In the genomic region with DNA sequence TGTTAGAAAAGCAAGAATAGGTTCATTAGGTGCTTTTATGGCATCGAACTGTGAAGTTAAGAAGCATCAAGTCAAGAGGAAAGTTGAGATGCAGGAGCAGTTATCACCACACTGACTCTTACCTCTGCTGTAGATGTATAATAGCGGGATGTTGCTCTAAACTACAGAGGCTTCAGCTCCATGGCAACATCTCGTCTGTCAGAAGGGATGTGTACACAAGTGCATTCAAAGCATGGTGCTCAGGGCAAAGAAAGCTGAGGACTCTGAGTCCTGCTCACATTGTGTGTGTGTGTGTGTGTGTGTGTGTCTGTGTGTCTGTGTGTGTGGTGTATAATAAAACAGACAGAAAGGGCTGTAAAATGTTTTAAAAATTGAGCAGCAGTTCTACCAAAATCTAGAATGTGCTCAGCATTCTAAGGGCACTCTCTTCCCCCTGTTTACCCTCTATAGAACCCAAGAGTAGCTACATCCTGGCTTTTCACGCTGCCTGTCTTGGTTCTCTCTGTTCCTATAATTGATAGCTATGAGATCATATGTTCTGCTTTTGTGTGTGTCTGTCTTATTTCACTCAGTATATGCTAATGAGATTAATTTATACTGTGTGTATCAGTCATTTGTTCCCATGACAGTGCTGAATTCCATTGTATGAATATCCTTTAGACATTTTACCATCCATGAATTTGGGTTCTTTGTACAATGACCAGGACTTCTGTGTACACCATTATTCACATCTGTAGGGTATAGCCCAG, we compare ENCODE assay signal across 20 mouse cellular contexts. TPM values are rescaled to one million over a fixed set of nuclear protein-coding genes. Genes with fewer than 3 reads are reported as not detected.
DNase-seq lines count a peak whose midpoint lies in the region; ATAC-seq and TF ChIP-seq lines count a peak whose summit lies in the region.
"Had no signal": no experiment of that assay in that cellular context is flagged by ENCODE, and none has a peak within 500 bp of the region (broad histone marks: within the 10 kb centered on the region; RNA-seq: fewer than 3 reads in every experiment).

No protein-coding gene starts in this region.

- no peak overlapping the region for H3K4me3 ChIP-seq in neural tube, embryonic 11.5 days (ENCODE audit: low read depth, low read length)
- H3K4me3 ChIP-seq in neural tube, embryonic 15.5 days (replicated peaks) = no peak overlapping the region
- H3K4me3 ChIP-seq in midbrain, embryonic 13.5 days (replicated peaks) = no peak overlapping the region
- no peak overlapping the region for H3K4me3 ChIP-seq in layer of hippocampus, adult 2 months
- no peak overlapping the region for H3K4me3 ChIP-seq in liver, embryonic 12.5 days
- H3K4me3 ChIP-seq: embryonic facial prominence, embryonic 12.5 days; limb, embryonic 12.5 days had no signal

- no peak overlapping the region for H3K4me2 ChIP-seq in neural tube, embryonic 11.5 days (ENCODE audit: low read depth)
- no peak overlapping the region for H3K4me2 ChIP-seq in neural tube, embryonic 15.5 days
- H3K4me2 ChIP-seq in midbrain, embryonic 13.5 days (replicated peaks) = no peak overlapping the region
- no peak overlapping the region for H3K4me2 ChIP-seq in liver, embryonic 12.5 days
- H3K4me2 ChIP-seq: embryonic facial prominence, embryonic 12.5 days; limb, embryonic 12.5 days had no signal

- 63% methylated on average over 4 of the region's 4 CpGs for WGBS in neural tube, embryonic 11.5 days
- 38% methylated on average over 4 of the region's 4 CpGs for WGBS in neural tube, embryonic 15.5 days
- 47% methylated on average over 4 of the region's 4 CpGs for WGBS in midbrain, embryonic 13.5 days
- 59% methylated on average over 4 of the region's 4 CpGs for WGBS in liver, embryonic 12.5 days (ENCODE audit: insufficient replicate concordance)

- H3K27me3 ChIP-seq in neural tube, embryonic 11.5 days (ENCODE audit: control insufficient read depth, insufficient read depth, low read length) = no peaks in the 10 kb centered on the region
- no peaks in the 10 kb centered on the region for H3K27me3 ChIP-seq in neural tube, embryonic 15.5 days (replicated peaks)
- no peaks in the 10 kb centered on the region for H3K27me3 ChIP-seq in midbrain, embryonic 13.5 days
- no peaks in the 10 kb centered on the region for H3K27me3 ChIP-seq in liver, embryonic 12.5 days (replicated peaks)
- H3K27me3 ChIP-seq: embryonic facial prominence, embryonic 12.5 days; limb, embryonic 12.5 days had no signal

- no peaks in the 10 kb centered on the region for H3K36me3 ChIP-seq in neural tube, embryonic 11.5 days (ENCODE audit: control insufficient read depth, insufficient read depth, low read length)
- no peaks in the 10 kb centered on the region for H3K36me3 ChIP-seq in neural tube, embryonic 15.5 days
- H3K36me3 ChIP-seq in midbrain, embryonic 13.5 days = no peaks in the 10 kb centered on the region
- no peaks in the 10 kb centered on the region for H3K36me3 ChIP-seq in liver, embryonic 12.5 days
- H3K36me3 ChIP-seq: embryonic facial prominence, embryonic 12.5 days; limb, embryonic 12.5 days had no signal

- peak; percentile 10; the same call in 1 of the 2 replicates for ATAC-seq in frontal cortex, adult (ENCODE audit: low TSS enrichment)
- ATAC-seq in neural tube, embryonic 11.5 days (ENCODE audit: insufficient read depth, low FRiP score, low TSS enrichment) = peak; percentile 58
- ATAC-seq in neural tube, embryonic 15.5 days (ENCODE audit: low FRiP score) = no peak
- ATAC-seq in midbrain, embryonic 13.5 days = peak; percentile 62
- no peak for ATAC-seq in liver, embryonic 12.5 days
- ATAC-seq: activated CD4-positive, CD25-positive, alpha-beta regulatory T cell, adult 4 months had no signal

- no peak for DNase-seq in frontal cortex, adult 2 months (ENCODE audit: extremely low spot score in 1 of 2, low spot score in 1 of 2)
- DNase-seq in neural tube, embryonic 11.5 days (ENCODE audit: low spot score) = no peak
- DNase-seq in layer of hippocampus, adult 2 months (ENCODE audit: low spot score in 2 of 2) = no peak
- DNase-seq: adrenal gland, postnatal 14 days; cerebellum, adult 2 months; heart, adult 18-20 months; kidney, adult 8-10 months; kidney, postnatal 25 days; layer of hippocampus, adult 9-11 months; right cerebral cortex, postnatal 25 days; thymus, postnatal 25 days had no signal

- no peak for TF ChIP-seq CTCF in layer of hippocampus, adult 2 months (conservative IDR thresholded peaks at IDR 0.05)

- H3K4me1 ChIP-seq in neural tube, embryonic 11.5 days (ENCODE audit: control insufficient read depth, insufficient read depth, low read length) = no peaks in the 10 kb centered on the region
- H3K4me1 ChIP-seq in neural tube, embryonic 15.5 days = peaks cover 4% of the 10 kb centered on the region; the same call in 1 of the 2 replicates
- H3K4me1 ChIP-seq in midbrain, embryonic 13.5 days (replicated peaks) = peaks cover 14% of the 10 kb centered on the region; the same call in 1 of the 2 replicates
- no peaks in the 10 kb centered on the region for H3K4me1 ChIP-seq in liver, embryonic 12.5 days
- H3K4me1 ChIP-seq: embryonic facial prominence, embryonic 12.5 days; limb, embryonic 12.5 days had no signal

- no peak overlapping the region for H3K27ac ChIP-seq in neural tube, embryonic 11.5 days (ENCODE audit: low read depth, low read length)
- no peak overlapping the region for H3K27ac ChIP-seq in neural tube, embryonic 15.5 days (replicated peaks)
- no peak overlapping the region for H3K27ac ChIP-seq in midbrain, embryonic 13.5 days
- H3K27ac ChIP-seq in layer of hippocampus, adult 2 months = no peak overlapping the region
- no peak overlapping the region for H3K27ac ChIP-seq in liver, embryonic 12.5 days
- H3K27ac ChIP-seq: embryonic facial prominence, embryonic 12.5 days; limb, embryonic 12.5 days; liver, embryonic 14.5 days; stomach, postnatal 0 days had no signal

- H3K9ac ChIP-seq in neural tube, embryonic 11.5 days (ENCODE audit: low read length) = no peak overlapping the region
- H3K9ac ChIP-seq in neural tube, embryonic 15.5 days (replicated peaks) = no peak overlapping the region
- no peak overlapping the region for H3K9ac ChIP-seq in midbrain, embryonic 13.5 days (replicated peaks)
- no peak overlapping the region for H3K9ac ChIP-seq in liver, embryonic 12.5 days
- H3K9ac ChIP-seq: embryonic facial prominence, embryonic 12.5 days; limb, embryonic 12.5 days; liver, embryonic 14.5 days had no signal

- no peaks in the 10 kb centered on the region for H3K9me3 ChIP-seq in neural tube, embryonic 11.5 days (ENCODE audit: control insufficient read depth, low read length)
- H3K9me3 ChIP-seq in neural tube, embryonic 15.5 days (replicated peaks) = no peaks in the 10 kb centered on the region
- H3K9me3 ChIP-seq in midbrain, embryonic 13.5 days = no peaks in the 10 kb centered on the region
- no peaks in the 10 kb centered on the region for H3K9me3 ChIP-seq in liver, embryonic 12.5 days (replicated peaks)
- H3K9me3 ChIP-seq: embryonic facial prominence, embryonic 12.5 days; limb, embryonic 12.5 days had no signal

RNA-seq across cellular contexts. Expression of a gene that starts 39.1 kb away (rescaled TPM):
- 96.0 and 102 TPM in 2 replicates for polyA plus RNA-seq in frontal cortex, adult 2 months (2012; rRNA removed)
- polyA plus RNA-seq in neural tube, embryonic 11.5 days (2014; fragmentation: Nextera tagmentation; extraction: Ambion mirVana) = 5.0 and 7.4 TPM in 2 replicates
- 10.4 and 11.7 TPM in 2 replicates for polyA plus RNA-seq in neural tube, embryonic 15.5 days (2015; fragmentation: Nextera tagmentation; extraction: Ambion mirVana)
- polyA plus RNA-seq in midbrain, embryonic 13.5 days (2015; fragmentation: Nextera tagmentation; extraction: Ambion mirVana) = 6.3 TPM in 2 replicates
- total RNA-seq in layer of hippocampus, adult 2 months (2021) = 100 to 1,000 TPM; 203 to 210 TPM
- polyA plus RNA-seq in liver, embryonic 12.5 days (2016; fragmentation: Nextera tagmentation; extraction: Ambion mirVana) = 0.81 and 1.0 TPM in 2 replicates

Comparison
In these comparisons a context has a peak if more than half of its experiments do, and no peak if none do; other contexts are left out.
1. ATAC-seq: peak in frontal cortex, adult (single experiment), neural tube, embryonic 11.5 days (single experiment) and midbrain, embryonic 13.5 days (single experiment); none in neural tube, embryonic 15.5 days (single experiment) and liver, embryonic 12.5 days (single experiment).